Mouse (Mus musculus): ENCODE data around the gene Akap1. TPM values are rescaled to one million over a fixed set of nuclear protein-coding genes. Genes with fewer than 3 reads are reported as not detected.
A peak's percentile ranks its signal among the peaks of the same experiment; 100 is the strongest.

Akap1 gene
- total and polyA plus RNA-seq, 3 experiments, result 125 to 141 (median 140) TPM

- H3K4me1 ChIP-seq (ENCODE audit: control insufficient read depth, insufficient read depth, low read length), result peaks cover 19% of the 10 kb centered on the region
- peak overlapping the region; percentile 27 for H3K4me3 ChIP-seq
- peaks cover 1% of the 10 kb centered on the region; the same call in 1 of the 2 replicates for H3K79me2 ChIP-seq (replicated peaks; ENCODE audit: control insufficient read depth, insufficient read depth, low read length)
- peak overlapping the region; percentile 89 for H3K27ac ChIP-seq
- 15% methylated on average over 8 of the region's 8 CpGs for WGBS
- no peaks in the 10 kb centered on the region for H3K27me3 ChIP-seq (ENCODE audit: control insufficient read depth, insufficient read depth, low read length)
- peak overlapping the region; percentile 17 for H3K9ac ChIP-seq (ENCODE audit: low read depth, low read length)
- H3K36me3 ChIP-seq (ENCODE audit: control insufficient read depth, insufficient read depth, low read length), result peaks cover 9% of the 10 kb centered on the region
- TF ChIP-seq POLR2A (IDR thresholded peaks at IDR 0.05; ENCODE audit: insufficient read depth, low read depth, low read length), result peak; percentile 52; the same call in 1 of the 2 replicates
- no peak for TF ChIP-seq CTCF (IDR thresholded peaks at IDR 0.05)
- TF ChIP-seq EP300 (IDR thresholded peaks at IDR 0.05; ENCODE audit: insufficient read depth, low read depth, low read length), result peak; percentile 93
- DNase-seq, result peak; percentile 79 to 87
- intact Hi-C loops (cut with DNase I), result loop anchor here (1.0 to 5.0 kb wide), 4 partner anchors 14 to 106 kb away; partner anchors contain the start of gene Scpep1
Observed at GRCm38 (mm10) chr11:88849284-88849683, 15.1 kb downstream of the Akap1 start.

GRCm38 (mm10) chr11:88848590-88848989 is 15.8 kb downstream of the Akap1 start:
- peak overlapping the region; percentile 89 for H3K27ac ChIP-seq
- H3K36me3 ChIP-seq (ENCODE audit: control insufficient read depth, insufficient read depth, low read length), result peaks cover 9% of the 10 kb centered on the region
- intact Hi-C loops (cut with DNase I), result loop anchor here (1.0 to 5.0 kb wide), 4 partner anchors 14 to 125 kb away; no protein-coding TSS in a partner anchor
- H3K27me3 ChIP-seq (ENCODE audit: control insufficient read depth, insufficient read depth, low read length), result no peaks in the 10 kb centered on the region
- peak overlapping the region; percentile 17 for H3K9ac ChIP-seq (ENCODE audit: low read depth, low read length)
- peak; percentile 83; the same call in 1 of the 2 replicates for TF ChIP-seq EP300 (IDR thresholded peaks at IDR 0.05; ENCODE audit: insufficient read depth, low read depth, low read length)
- TF ChIP-seq POLR2A (IDR thresholded peaks at IDR 0.05; ENCODE audit: insufficient read depth, low read depth, low read length), result no peak
- peak; percentile 94 for TF ChIP-seq CTCF (IDR thresholded peaks at IDR 0.05)
- peaks cover 19% of the 10 kb centered on the region for H3K4me1 ChIP-seq (ENCODE audit: control insufficient read depth, insufficient read depth, low read length)
- H3K4me3 ChIP-seq, result peak overlapping the region; percentile 27
- WGBS, result 12% methylated on average over 5 of the region's 5 CpGs
- peak; percentile 75 for DNase-seq
- peaks cover 1% of the 10 kb centered on the region; the same call in 1 of the 2 replicates for H3K79me2 ChIP-seq (replicated peaks; ENCODE audit: control insufficient read depth, insufficient read depth, low read length)

- Histone ChIP-seq H3K4me1 (ENCODE audit: control insufficient read depth, insufficient read depth, low read length) (peaks cover 18% of the 10 kb centered on the region), H3K27me3 (ENCODE audit: control insufficient read depth, insufficient read depth, low read length) (no peaks in the 10 kb centered on the region), H3K9ac (ENCODE audit: low read depth, low read length) (no peak overlapping the region), H3K4me3 (no peak overlapping the region), H3K27ac (no peak overlapping the region), H3K79me2 (replicated peaks; ENCODE audit: control insufficient read depth, insufficient read depth, low read length) (no peaks in the 10 kb centered on the region), H3K36me3 (ENCODE audit: control insufficient read depth, insufficient read depth, low read length) (peaks cover 5% of the 10 kb centered on the region; the same call in 1 of the 2 replicates)
- intact Hi-C loops (cut with DNase I), result loop anchor here (1.0 to 5.0 kb wide), 4 partner anchors 15 to 126 kb away; no protein-coding TSS in a partner anchor
- no peak for DNase-seq
- WGBS, result 57% methylated on average over 8 of the region's 8 CpGs
- no peak for TF ChIP-seq POLR2A (IDR thresholded peaks at IDR 0.05; ENCODE audit: insufficient read depth, low read depth, low read length)
- TF ChIP-seq EP300 (IDR thresholded peaks at IDR 0.05; ENCODE audit: insufficient read depth, low read depth, low read length), result no peak
- TF ChIP-seq CTCF (IDR thresholded peaks at IDR 0.05), result no peak
Observed at GRCm38 (mm10) chr11:88847281-88848006, 16.9 kb downstream of the Akap1 start.

- 44% methylated on average over 5 of the region's 5 CpGs for WGBS
- intact Hi-C loops (cut with DNase I), result no loop called here
- Histone ChIP-seq H3K4me1 (ENCODE audit: control insufficient read depth, insufficient read depth, low read length) (peaks cover 7% of the 10 kb centered on the region), H3K27ac (no peak overlapping the region), H3K79me2 (replicated peaks; ENCODE audit: control insufficient read depth, insufficient read depth, low read length) (no peaks in the 10 kb centered on the region), H3K36me3 (ENCODE audit: control insufficient read depth, insufficient read depth, low read length) (no peaks in the 10 kb centered on the region), H3K27me3 (ENCODE audit: control insufficient read depth, insufficient read depth, low read length) (no peaks in the 10 kb centered on the region), H3K9ac (ENCODE audit: low read depth, low read length) (no peak overlapping the region), H3K4me3 (no peak overlapping the region)
- TF ChIP-seq CTCF (IDR thresholded peaks at IDR 0.05), result no peak
- TF ChIP-seq POLR2A (IDR thresholded peaks at IDR 0.05; ENCODE audit: insufficient read depth, low read depth, low read length), result no peak
- no peak for TF ChIP-seq EP300 (IDR thresholded peaks at IDR 0.05; ENCODE audit: insufficient read depth, low read depth, low read length)
- DNase-seq, result no peak
Observed at GRCm38 (mm10) chr11:88844384-88844783, 20.0 kb downstream of the Akap1 start.

- no peaks in the 10 kb centered on the region for H3K27me3 ChIP-seq (ENCODE audit: control insufficient read depth, insufficient read depth, low read length)
- H3K27ac ChIP-seq, result no peak overlapping the region
- intact Hi-C loops (cut with DNase I), result no loop called here
- H3K4me3 ChIP-seq, result no peak overlapping the region
- H3K79me2 ChIP-seq (replicated peaks; ENCODE audit: control insufficient read depth, insufficient read depth, low read length), result no peaks in the 10 kb centered on the region
- TF ChIP-seq EP300 (IDR thresholded peaks at IDR 0.05; ENCODE audit: insufficient read depth, low read depth, low read length) (no peak), CTCF (IDR thresholded peaks at IDR 0.05) (no peak), POLR2A (IDR thresholded peaks at IDR 0.05; ENCODE audit: insufficient read depth, low read depth, low read length) (no peak)
- 74% methylated on average over 10 of the region's 10 CpGs for WGBS
- H3K4me1 ChIP-seq (ENCODE audit: control insufficient read depth, insufficient read depth, low read length), result peaks cover 2% of the 10 kb centered on the region
- no peak for DNase-seq
- H3K36me3 ChIP-seq (ENCODE audit: control insufficient read depth, insufficient read depth, low read length), result no peaks in the 10 kb centered on the region
- no peak overlapping the region for H3K9ac ChIP-seq (ENCODE audit: low read depth, low read length)
Observed at GRCm38 (mm10) chr11:88843305-88843704, 21.1 kb downstream of the Akap1 start.

All from heart, adult 2 months (tissue).